Mouse (Mus musculus) embryonic facial prominence, embryonic 15.5 days (tissue): ENCODE results near the gene Ggn. TPM values are rescaled to one million over a fixed set of nuclear protein-coding genes. Genes with fewer than 3 reads are reported as not detected.
"Not testable (repeated sequence)": the region's sequence is repeated elsewhere in the genome, so short reads cannot be mapped to it uniquely, and the experiment has no call there.

Experiments
- ATAC-seq: fragments of 200-750 bp; cut with Nextera tagmentation; 2 replicates; pipeline ENCODE4 v1.8.0; 2017; ENCODE audit warnings: low read depth, moderate TSS enrichment; ENCODE audit not compliant: insufficient number of reproducible peaks, low FRiP score, low TSS enrichment
- H3K27ac ChIP-seq: fragments of 300-500 bp; sonication (generic); replicated peaks from 2 replicates; pipeline ENCODE4 v1.5.1; 2015; ENCODE audit warnings: mild to moderate bottlenecking, inconsistent platforms
- H3K27me3 ChIP-seq: fragments of 300-500 bp; sonication (generic); 2 replicates; pipeline ENCODE4 v1.6.1; 2015; ENCODE audit warnings: inconsistent platforms
- H3K36me3 ChIP-seq: fragments of 300-500 bp; sonication (generic); 2 replicates; pipeline ENCODE4 v1.6.1; 2015; ENCODE audit warnings: mild to moderate bottlenecking, inconsistent platforms
- H3K4me1 ChIP-seq: fragments of 300-500 bp; sonication (generic); 2 replicates; pipeline ENCODE4 v1.6.1; 2015; ENCODE audit warnings: inconsistent platforms
- H3K4me2 ChIP-seq: fragments of 300-500 bp; sonication (generic); replicated peaks from 2 replicates; pipeline ENCODE4 v1.6.1; 2015; ENCODE audit warnings: mild to moderate bottlenecking, inconsistent platforms
- H3K4me3 ChIP-seq: fragments of 300-500 bp; sonication (generic); replicated peaks from 2 replicates; pipeline ENCODE4 v1.5.1; 2015; ENCODE audit warnings: mild to moderate bottlenecking, inconsistent platforms
- H3K9ac ChIP-seq: fragments of 300-500 bp; sonication (generic); 2 replicates; pipeline ENCODE4 v1.6.1; 2015; ENCODE audit warnings: inconsistent platforms
- H3K9me3 ChIP-seq: fragments of 300-500 bp; sonication (generic); replicated peaks from 2 replicates; pipeline ENCODE4 v1.6.1; 2016; ENCODE audit warnings: inconsistent platforms
- WGBS: fragments of 180-500 bp; shearing (Covaris S2); methylation state at CpG from one replicate; pipeline ENCODE4 v1.1.7; 2015; 5-methylcytosine and 5-hydroxymethylcytosine counted together
- polyA plus RNA-seq: library from polyadenylated mRNA; unstranded; fragments of >200 nt; fragmentation: Nextera tagmentation; extraction: Ambion mirVana; gene quantifications from 2 replicates; pipeline ENCODE4 v1.2.1, GENCODE M21; 2015

The Ggn gene
- polyA plus RNA-seq = 0.51 and 0.69 TPM in 2 replicates

GRCm38 (mm10) chr7:29170066-29170754, at the start of gene Ggn, which contains the start of gene Spred3:
Gene Ggn (plus strand): TSS chr7:29170210.
Gene Spred3 (minus strand): TSS chr7:29170411.
- Histone ChIP-seq H3K36me3 (peaks cover 21% of the 10 kb centered on the region), H3K4me3 (peak within 1 kb of the TSS; percentile 65), H3K9ac (peak within 1 kb of the TSS; percentile 57), H3K27me3 (peaks cover 38% of the 10 kb centered on the region), H3K27ac (peak within 1 kb of the TSS; percentile 82), H3K9me3 (no peaks in the 10 kb centered on the region), H3K4me2 (peak within 1 kb of the TSS; percentile 88), H3K4me1 (peaks cover 44% of the 10 kb centered on the region)
- WGBS = under 1% methylated on average over 30 of the region's 30 CpGs
- ATAC-seq = peak; percentile 56

GRCm38 (mm10) chr7:29122821-29123220, 47.2 kb upstream of the Ggn start:
- no peaks in the 10 kb centered on the region for H3K9me3 ChIP-seq
- no peak overlapping the region for H3K4me3 ChIP-seq
- H3K36me3 ChIP-seq = no peaks in the 10 kb centered on the region
- H3K9ac ChIP-seq = no peak overlapping the region
- no peak overlapping the region for H3K27ac ChIP-seq
- WGBS = 92% methylated on average over 9 of the region's 9 CpGs
- no peak for ATAC-seq
- H3K4me1 ChIP-seq = peaks cover 12% of the 10 kb centered on the region
- H3K4me2 ChIP-seq = no peak overlapping the region
- H3K27me3 ChIP-seq = no peaks in the 10 kb centered on the region

DNA sequence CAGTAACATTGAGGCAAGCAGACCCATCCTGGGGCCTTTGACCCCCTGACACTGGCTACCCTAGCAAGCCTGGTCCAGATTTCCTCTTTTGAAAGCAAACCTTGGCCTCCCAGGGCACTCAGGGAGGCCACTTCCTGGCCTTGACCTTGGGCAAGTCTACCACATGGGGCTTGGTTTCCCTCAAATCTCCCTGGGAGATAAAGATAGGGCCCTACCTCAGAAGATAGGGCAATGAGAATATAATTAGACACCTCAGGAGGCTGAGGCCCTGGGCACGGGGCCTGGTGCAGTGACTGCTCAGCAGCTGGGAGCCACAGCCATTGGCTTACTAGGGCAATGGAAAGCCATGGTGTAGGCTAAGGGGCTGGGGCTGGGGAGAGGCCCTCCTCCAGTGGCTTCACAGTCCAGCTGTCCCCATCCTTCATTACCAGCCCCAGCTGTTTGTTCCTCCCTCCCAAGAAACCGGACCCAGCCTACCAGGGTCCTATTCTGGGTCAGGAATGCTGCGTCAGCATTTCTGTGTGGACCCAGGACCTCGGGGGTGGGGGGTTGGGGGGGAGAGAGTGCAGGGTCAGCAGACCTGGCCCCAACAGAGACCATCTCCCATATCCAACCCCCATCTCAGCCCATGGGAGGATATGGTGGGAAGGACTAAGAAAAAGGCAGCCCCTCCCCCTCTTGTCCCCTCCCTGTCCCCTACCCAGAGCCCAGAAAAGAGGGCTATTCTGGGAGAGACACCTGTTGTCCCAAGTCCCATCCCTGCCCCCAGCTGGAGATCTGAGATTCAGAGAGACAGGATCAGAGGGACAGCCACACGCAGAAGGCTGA, 46.3 kb upstream of the Ggn start:
- Histone ChIP-seq H3K9ac (no peak overlapping the region), H3K4me3 (peak overlapping the region; percentile 45)
- peak; percentile 86 for ATAC-seq

GRCm38 (mm10) chr7:29124970-29125369, 45.0 kb upstream of the Ggn start, which contains the start of gene Ryr1:
Gene Ryr1 (minus strand): TSS chr7:29125179.
- peak; percentile 71; the same call in 1 of the 2 replicates for ATAC-seq
- H3K27ac ChIP-seq = peak within 1 kb of the TSS; percentile 14; the same call in 1 of the 2 replicates
- H3K4me1 ChIP-seq = peaks cover 12% of the 10 kb centered on the region
- H3K4me2 ChIP-seq = peak within 1 kb of the TSS; percentile 85
- no peaks in the 10 kb centered on the region for H3K27me3 ChIP-seq
- 2% methylated on average over 16 of the region's 16 CpGs for WGBS
- H3K9ac ChIP-seq = 0 out of 2 replicates have a peak within 1 kb of the TSS, but pooled peaks have one; percentile 28
- no peaks in the 10 kb centered on the region for H3K36me3 ChIP-seq
- peak within 1 kb of the TSS; percentile 45 for H3K4me3 ChIP-seq
- no peaks in the 10 kb centered on the region for H3K9me3 ChIP-seq

More for the DNA sequence above, 46.3 kb upstream of the Ggn start:
- no peak overlapping the region for H3K4me2 ChIP-seq
- no peak overlapping the region for H3K27ac ChIP-seq
- peaks cover 12% of the 10 kb centered on the region for H3K4me1 ChIP-seq
- WGBS = 53% methylated on average over 5 of the region's 5 CpGs
- H3K9me3 ChIP-seq = no peaks in the 10 kb centered on the region
- no peaks in the 10 kb centered on the region for H3K36me3 ChIP-seq
- no peaks in the 10 kb centered on the region for H3K27me3 ChIP-seq

- Histone ChIP-seq H3K4me1 (peaks cover 12% of the 10 kb centered on the region), H3K27ac (no peak overlapping the region), H3K4me3 (no peak overlapping the region), H3K9ac (no peak overlapping the region), H3K27me3 (no peaks in the 10 kb centered on the region), H3K36me3 (no peaks in the 10 kb centered on the region), H3K9me3 (no peaks in the 10 kb centered on the region), H3K4me2 (no peak overlapping the region)
- WGBS = 20% methylated on average over 7 of the region's 7 CpGs
- ATAC-seq = no peak
These were observed 43.7 kb upstream of the Ggn start for GRCm38 (mm10) chr7:29126173-29126915.

DNA sequence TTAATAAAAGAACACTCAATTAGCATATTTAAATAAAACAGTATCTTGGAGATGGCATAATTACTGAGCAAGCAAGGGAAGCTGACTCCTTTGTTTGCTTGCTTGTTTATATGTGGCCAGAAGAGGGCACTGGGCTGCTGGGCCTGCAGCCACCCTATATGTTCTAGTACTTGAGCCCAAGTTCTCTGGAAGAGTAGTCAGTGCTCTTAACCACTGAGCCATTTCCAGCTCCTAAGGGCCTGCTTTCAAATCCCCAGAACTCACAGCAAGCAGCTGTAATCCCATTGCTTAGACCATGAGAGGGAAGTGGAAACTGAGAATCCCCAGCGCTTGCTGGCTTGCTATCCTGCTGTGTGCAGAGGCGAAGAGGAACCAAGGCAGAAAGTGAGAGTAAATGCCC, 41.3 kb upstream of the Ggn start:
- Histone ChIP-seq H3K4me1 (peaks cover 12% of the 10 kb centered on the region), H3K4me2 (no peak overlapping the region), H3K36me3 (no peaks in the 10 kb centered on the region), H3K9me3 (no peaks in the 10 kb centered on the region), H3K27me3 (no peaks in the 10 kb centered on the region), H3K4me3 (no peak overlapping the region), H3K27ac (no peak overlapping the region), H3K9ac (no peak overlapping the region)
- 56% methylated on average over 2 of the region's 2 CpGs for WGBS
- no peak for ATAC-seq

GRCm38 (mm10) chr7:29134230-29134629, 35.8 kb upstream of the Ggn start:
- Histone ChIP-seq H3K27ac (no peak overlapping the region), H3K9ac (no peak overlapping the region), H3K4me1 (peaks cover 7% of the 10 kb centered on the region; the same call in 1 of the 2 replicates), H3K4me2 (peak overlapping the region; percentile 50), H3K9me3 (no peaks in the 10 kb centered on the region), H3K36me3 (no peaks in the 10 kb centered on the region), H3K4me3 (peak overlapping the region; percentile 28), H3K27me3 (peaks cover 5% of the 10 kb centered on the region; the same call in 1 of the 2 replicates)
- no peak for ATAC-seq
- 4% methylated on average over 4 of the region's 4 CpGs for WGBS

- WGBS = 2% methylated on average over 14 of the region's 20 CpGs
- peak within 1 kb of the TSS; percentile 50 for H3K4me2 ChIP-seq
- no peak within 1 kb of the TSS for H3K9ac ChIP-seq
- no peaks in the 10 kb centered on the region for H3K9me3 ChIP-seq
- peaks cover 5% of the 10 kb centered on the region; the same call in 1 of the 2 replicates for H3K27me3 ChIP-seq
- H3K4me1 ChIP-seq = peaks cover 7% of the 10 kb centered on the region; the same call in 1 of the 2 replicates
- no peaks in the 10 kb centered on the region for H3K36me3 ChIP-seq
- peak within 1 kb of the TSS; percentile 28 for H3K4me3 ChIP-seq
- ATAC-seq = no peak; the same call in 1 of the 2 replicates
- no peak within 1 kb of the TSS for H3K27ac ChIP-seq
These were observed 35.2 kb upstream of the Ggn start, which contains the start of gene Rasgrp4 for GRCm38 (mm10) chr7:29134693-29135386. Gene Rasgrp4 (plus strand): TSS chr7:29134851.

DNA sequence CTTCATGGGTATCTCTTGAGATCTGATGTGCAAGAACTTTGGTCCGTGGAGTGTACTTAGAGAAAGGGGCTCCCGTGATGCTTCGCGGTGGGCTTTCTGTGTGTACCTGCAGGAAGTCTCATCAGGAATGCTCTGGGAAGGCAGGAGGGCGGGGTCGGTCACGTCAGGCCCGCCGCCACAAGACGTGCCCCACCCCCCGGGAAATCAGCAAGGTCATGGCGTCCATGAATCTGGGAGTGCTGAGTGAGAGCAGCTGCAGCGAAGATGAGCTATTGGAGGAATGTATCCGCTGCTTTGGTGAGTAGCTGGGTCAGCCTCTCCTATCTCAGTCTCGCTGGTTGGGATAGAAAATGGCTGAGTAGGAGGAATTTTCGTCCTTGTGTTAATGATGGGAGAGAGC, 32.6 kb upstream of the Ggn start:
- 42% methylated on average over 16 of the region's 16 CpGs for WGBS
- Histone ChIP-seq H3K36me3 (no peaks in the 10 kb centered on the region), H3K4me3 (no peak overlapping the region), H3K4me2 (no peak overlapping the region), H3K27ac (no peak overlapping the region), H3K9ac (no peak overlapping the region), H3K4me1 (peaks cover 7% of the 10 kb centered on the region; the same call in 1 of the 2 replicates), H3K27me3 (peaks cover 5% of the 10 kb centered on the region; the same call in 1 of the 2 replicates), H3K9me3 (no peaks in the 10 kb centered on the region)
- ATAC-seq = no peak

- H3K27me3 ChIP-seq, H3K4me2 ChIP-seq, H3K4me1 ChIP-seq, H3K4me3 ChIP-seq, H3K9me3 ChIP-seq, H3K27ac ChIP-seq, H3K9ac ChIP-seq, ATAC-seq, H3K36me3 ChIP-seq: not testable (repeated sequence)
- 91% methylated on average over 3 of the region's 4 CpGs for WGBS
These were observed 30.8 kb upstream of the Ggn start for GRCm38 (mm10) chr7:29139237-29139636.
